Mouse (Mus musculus) G1E (cell line): Measurements from ENCODE around the gene Slc12a7. TPM values are rescaled to one million over a fixed set of nuclear protein-coding genes. Genes with fewer than 3 reads are reported as not detected.

Experiments
- ATAC-seq: 2 replicates; pipeline ENCODE4 v1.8.0; 2016; ENCODE audit warnings: mild to moderate bottlenecking; ENCODE audit not compliant: insufficient number of reproducible peaks, poor library complexity, low FRiP score, severe bottlenecking; ENCODE audit errors: extremely low read depth
- DNase-seq: peaks from one replicate; pipeline ENCODE4 v3.0.0; 2012; ENCODE audit warnings: low spot score
- H3K27me3 ChIP-seq: 2 replicates; pipeline ENCODE4 v1.6.1; 2012; ENCODE audit warnings: mild to moderate bottlenecking, low read length, inconsistent platforms; ENCODE audit not compliant: insufficient read depth
- H3K36me3 ChIP-seq: replicated peaks from 2 replicates; pipeline ENCODE3; 2012; ENCODE audit warnings: mild to moderate bottlenecking, inconsistent platforms
- H3K4me1 ChIP-seq: 2 replicates; pipeline ENCODE4 v1.6.1; 2012; ENCODE audit warnings: low read depth, low read length, inconsistent platforms, mixed read lengths; ENCODE audit not compliant: insufficient read depth
- H3K4me3 ChIP-seq: 2 replicates; pipeline ENCODE4 v1.5.1; 2012; ENCODE audit warnings: low read depth, mild to moderate bottlenecking, inconsistent platforms, low read length, moderate library complexity, mixed read lengths
- H3K9me3 ChIP-seq: replicated peaks from 2 replicates; pipeline ENCODE4 v1.6.1; 2012; ENCODE audit warnings: inconsistent platforms
- CTCF ChIP-seq: IDR thresholded peaks from 2 replicates; pipeline ENCODE4 v1.5.1; 2012; ENCODE audit warnings: low read depth, low read length, inconsistent platforms, mixed read lengths
- GATA1 ChIP-seq: IDR thresholded peaks from 2 replicates; pipeline ENCODE4 v1.6.1; 2012; ENCODE audit warnings: borderline replicate concordance, low read length, inconsistent platforms, mixed read lengths
- GATA2 ChIP-seq: IDR thresholded peaks from 2 replicates; pipeline ENCODE4 v1.6.1; 2012; ENCODE audit warnings: low read depth, low read length, inconsistent platforms, borderline replicate concordance
- POLR2AphosphoS5 ChIP-seq: IDR thresholded peaks from 2 replicates; pipeline ENCODE4 v1.6.1; 2012; ENCODE audit warnings: low read depth, low read length, inconsistent platforms; ENCODE audit not compliant: insufficient replicate concordance
- TAL1 ChIP-seq: conservative IDR thresholded peaks from 2 replicates; pipeline ENCODE4 v1.6.1; 2012; ENCODE audit warnings: low read depth, low read length, inconsistent platforms, mixed read lengths
- polyA plus RNA-seq: library from polyadenylated mRNA; stranded (reverse); fragments of >175 nt; gene quantifications from 2 replicates; pipeline ENCODE4 v1.2.3, GENCODE M21; 2012
- total RNA-seq, 2 experiments: library from RNA; stranded (forward) in 1 of 2; stranded (reverse) in 1 of 2; fragments of 200-1000 nt in 1 of 2; fragments of >200 nt in 1 of 2; fragmentation: Nextera tagmentation in 1 of 2; gene quantifications; 2 replicates each; pipeline ENCODE4 v1.2.3; 2014 to 2017

Slc12a7 gene
- total and polyA plus RNA-seq, 3 experiments, result 0.46 to 1.6 (median 0.82) TPM

- Histone ChIP-seq H3K36me3 (no peaks in the 10 kb centered on the region), H3K4me1 (no peaks in the 10 kb centered on the region), H3K9me3 (no peaks in the 10 kb centered on the region), H3K4me3 (no peak overlapping the region), H3K27me3 (peaks cover 4% of the 10 kb centered on the region; the same call in 1 of the 2 replicates)
- no peak for DNase-seq
- ATAC-seq, result no peak
- no peak for TF ChIP-seq GATA1
- no peak for TF ChIP-seq CTCF
- TF ChIP-seq GATA2, result no peak
- TF ChIP-seq TAL1, result no peak
- no peak for TF ChIP-seq POLR2AphosphoS5
Measured at GRCm38 (mm10) chr13:73712228-73712627, 20.7 kb upstream of the Slc12a7 start.

GRCm38 (mm10) chr13:73713204-73713603, 19.7 kb upstream of the Slc12a7 start:
- Histone ChIP-seq H3K27me3 (peaks cover 4% of the 10 kb centered on the region; the same call in 1 of the 2 replicates), H3K4me3 (no peak overlapping the region), H3K9me3 (no peaks in the 10 kb centered on the region), H3K4me1 (no peaks in the 10 kb centered on the region), H3K36me3 (no peaks in the 10 kb centered on the region)
- DNase-seq (no peak), ATAC-seq (no peak)
- TF ChIP-seq GATA1 (no peak), GATA2 (no peak), TAL1 (no peak), CTCF (no peak), POLR2AphosphoS5 (no peak)

GRCm38 (mm10) chr13:73714020-73714419, 18.9 kb upstream of the Slc12a7 start:
- H3K4me3 ChIP-seq, result no peak overlapping the region
- no peaks in the 10 kb centered on the region for H3K4me1 ChIP-seq
- H3K9me3 ChIP-seq, result no peaks in the 10 kb centered on the region
- peaks cover 4% of the 10 kb centered on the region; the same call in 1 of the 2 replicates for H3K27me3 ChIP-seq
- no peaks in the 10 kb centered on the region for H3K36me3 ChIP-seq
- no peak for ATAC-seq
- TF ChIP-seq POLR2AphosphoS5, result no peak
- TF ChIP-seq CTCF, result no peak
- TF ChIP-seq TAL1, result no peak
- no peak for TF ChIP-seq GATA1
- no peak for TF ChIP-seq GATA2
- no peak for DNase-seq

- DNase-seq, result peak; percentile 31
- Histone ChIP-seq H3K27me3 (no peaks in the 10 kb centered on the region; the same call in 1 of the 2 replicates), H3K36me3 (no peaks in the 10 kb centered on the region), H3K4me3 (no peak overlapping the region), H3K4me1 (no peaks in the 10 kb centered on the region), H3K9me3 (no peaks in the 10 kb centered on the region)
- TF ChIP-seq TAL1 (no peak), CTCF (peak; percentile 71), GATA2 (no peak)
- no peak for ATAC-seq
Measured at GRCm38 (mm10) chr13:73718225-73718624, 14.7 kb upstream of the Slc12a7 start.

- no peaks in the 10 kb centered on the region for H3K4me1 ChIP-seq
- no peaks in the 10 kb centered on the region for H3K36me3 ChIP-seq
- no peak for TF ChIP-seq TAL1
- TF ChIP-seq POLR2AphosphoS5, result no peak
- no peak for TF ChIP-seq CTCF
- no peak for TF ChIP-seq GATA1
- TF ChIP-seq GATA2, result no peak
- H3K9me3 ChIP-seq, result no peaks in the 10 kb centered on the region
- H3K4me3 ChIP-seq, result no peak overlapping the region
- peaks cover 6% of the 10 kb centered on the region; the same call in 1 of the 2 replicates for H3K27me3 ChIP-seq
- DNase-seq, result no peak
- ATAC-seq, result no peak
Measured at GRCm38 (mm10) chr13:73720241-73720640, 12.7 kb upstream of the Slc12a7 start.

- no peak for DNase-seq
- TF ChIP-seq TAL1 (no peak), CTCF (no peak), GATA1 (no peak), GATA2 (no peak), POLR2AphosphoS5 (no peak)
- H3K4me3 ChIP-seq, result no peak overlapping the region
- H3K9me3 ChIP-seq, result no peaks in the 10 kb centered on the region
- H3K27me3 ChIP-seq, result peaks cover 6% of the 10 kb centered on the region; the same call in 1 of the 2 replicates
- H3K36me3 ChIP-seq, result no peaks in the 10 kb centered on the region
- no peak for ATAC-seq
- no peaks in the 10 kb centered on the region for H3K4me1 ChIP-seq
Measured at GRCm38 (mm10) chr13:73723081-73723668, 9.7 kb upstream of the Slc12a7 start.
